Mouse (Mus musculus) ES-Bruce4 (cell line): Measurements from ENCODE around the gene 4931440F15Rik.

Source experiments
- CTCF ChIP-seq: IDR thresholded peaks from one replicate; pipeline ENCODE4 v1.8.1; 2011; ENCODE audit warnings: low read depth, low read length
- EP300 ChIP-seq: IDR thresholded peaks from 2 replicates; pipeline ENCODE4 v1.6.1; 2011; ENCODE audit warnings: low read depth, low read length; ENCODE audit not compliant: insufficient read depth
- POLR2A ChIP-seq: IDR thresholded peaks from one replicate; pipeline ENCODE4 v1.8.1; 2011; ENCODE audit warnings: low read length; ENCODE audit not compliant: insufficient read depth

GRCm38 (mm10) chr11:29801432-29802427 lies 23.7 kb downstream of the 4931440F15Rik start:
- TF ChIP-seq EP300 (no peak), CTCF (no peak), POLR2A (no peak)
